Mouse (Mus musculus): ENCODE results near the gene Far1. TPM values are rescaled to one million over a fixed set of nuclear protein-coding genes. Genes with fewer than 3 reads are reported as not detected.

Far1 gene
- total RNA-seq, 2 experiments from 2014 or later: 42.2 to 47.1 TPM

Other genes starting within 250 kb of the Far1 start
- gene Btbd10, start 144.4 kb upstream of the Far1 start, total RNA-seq (2021): 10 to 100 TPM; 14.4 to 16.7 TPM
- gene Pth, start 125.3 kb upstream of the Far1 start, total RNA-seq (2021): not detected